Mouse (Mus musculus): Measurements from ENCODE around the gene Dock1. TPM values are rescaled to one million over a fixed set of nuclear protein-coding genes. Genes with fewer than 3 reads are reported as not detected.

Dock1 gene
- polyA plus RNA-seq, 1 experiment from 2014 or later: 3.2 TPM

GRCm38 (mm10) chr7:134673135-134673534, 2.7 kb downstream of the Dock1 start:
- H3K27me3 ChIP-seq: peaks cover 25% of the 10 kb centered on the region
- WGBS (ENCODE audit: insufficient replicate concordance): 48% methylated on average over 5 of the region's 5 CpGs
- H3K27ac ChIP-seq (replicated peaks): no peak overlapping the region
- no peak for ATAC-seq (ENCODE audit: insufficient read depth)
- no peaks in the 10 kb centered on the region for H3K9me3 ChIP-seq (replicated peaks)
- no peak overlapping the region for H3K4me2 ChIP-seq
- H3K36me3 ChIP-seq (replicated peaks): no peaks in the 10 kb centered on the region
- H3K4me3 ChIP-seq (replicated peaks): no peak overlapping the region
- H3K9ac ChIP-seq: no peak overlapping the region
- H3K4me1 ChIP-seq (replicated peaks): no peaks in the 10 kb centered on the region

GRCm38 (mm10) chr7:134673952-134674351, 3.5 kb downstream of the Dock1 start:
- Histone ChIP-seq H3K36me3 (replicated peaks) (no peaks in the 10 kb centered on the region), H3K27me3 (peaks cover 22% of the 10 kb centered on the region), H3K4me3 (replicated peaks) (no peak overlapping the region), H3K9ac (no peak overlapping the region), H3K4me2 (no peak overlapping the region), H3K27ac (replicated peaks) (no peak overlapping the region), H3K9me3 (replicated peaks) (no peaks in the 10 kb centered on the region), H3K4me1 (replicated peaks) (no peaks in the 10 kb centered on the region)
- ATAC-seq (ENCODE audit: insufficient read depth): no peak
- WGBS (ENCODE audit: insufficient replicate concordance): 67% methylated on average over 9 of the region's 9 CpGs

- Histone ChIP-seq H3K27ac (replicated peaks) (no peak overlapping the region), H3K4me1 (replicated peaks) (no peaks in the 10 kb centered on the region), H3K4me3 (replicated peaks) (no peak overlapping the region), H3K27me3 (no peaks in the 10 kb centered on the region), H3K36me3 (replicated peaks) (no peaks in the 10 kb centered on the region), H3K9me3 (replicated peaks) (no peaks in the 10 kb centered on the region), H3K4me2 (no peak overlapping the region), H3K9ac (no peak overlapping the region)
- ATAC-seq (ENCODE audit: insufficient read depth): no peak
- whole genome bisulfite sequencing (ENCODE audit: insufficient replicate concordance): 51% methylated on average over 4 of the region's 4 CpGs
Observed at GRCm38 (mm10) chr7:134677852-134678251, 7.4 kb downstream of the Dock1 start.

GRCm38 (mm10) chr7:134679314-134680158, 9.1 kb downstream of the Dock1 start:
- Histone ChIP-seq H3K4me3 (replicated peaks) (no peak overlapping the region), H3K9ac (no peak overlapping the region), H3K27ac (replicated peaks) (no peak overlapping the region), H3K36me3 (replicated peaks) (no peaks in the 10 kb centered on the region), H3K27me3 (no peaks in the 10 kb centered on the region), H3K9me3 (replicated peaks) (no peaks in the 10 kb centered on the region), H3K4me1 (replicated peaks) (no peaks in the 10 kb centered on the region), H3K4me2 (no peak overlapping the region)
- 54% methylated on average over 13 of the region's 13 CpGs for WGBS (ENCODE audit: insufficient replicate concordance)
- ATAC-seq (ENCODE audit: insufficient read depth): no peak

- Histone ChIP-seq H3K27ac (replicated peaks) (no peak overlapping the region), H3K27me3 (no peaks in the 10 kb centered on the region), H3K4me1 (replicated peaks) (no peaks in the 10 kb centered on the region), H3K36me3 (replicated peaks) (no peaks in the 10 kb centered on the region), H3K4me2 (no peak overlapping the region), H3K9me3 (replicated peaks) (no peaks in the 10 kb centered on the region), H3K9ac (no peak overlapping the region), H3K4me3 (replicated peaks) (no peak overlapping the region)
- no peak for ATAC-seq (ENCODE audit: insufficient read depth)
- 50% methylated on average over 2 of the region's 2 CpGs for WGBS (ENCODE audit: insufficient replicate concordance)
Observed at GRCm38 (mm10) chr7:134680161-134680560, 9.7 kb downstream of the Dock1 start.

GRCm38 (mm10) chr7:134681729-134682527, 11.5 kb downstream of the Dock1 start:
- Histone ChIP-seq H3K9ac (no peak overlapping the region), H3K27me3 (no peaks in the 10 kb centered on the region), H3K27ac (replicated peaks) (no peak overlapping the region), H3K4me1 (replicated peaks) (no peaks in the 10 kb centered on the region), H3K9me3 (replicated peaks) (no peaks in the 10 kb centered on the region), H3K4me2 (no peak overlapping the region), H3K4me3 (replicated peaks) (no peak overlapping the region), H3K36me3 (replicated peaks) (no peaks in the 10 kb centered on the region)
- 67% methylated on average over 12 of the region's 12 CpGs for WGBS (ENCODE audit: insufficient replicate concordance)
- no peak for ATAC-seq (ENCODE audit: insufficient read depth)

GRCm38 (mm10) chr7:134688332-134688731, 17.9 kb downstream of the Dock1 start:
- ATAC-seq (ENCODE audit: insufficient read depth): no peak
- WGBS (ENCODE audit: insufficient replicate concordance): 72% methylated on average over 6 of the region's 6 CpGs

GRCm38 (mm10) chr7:134690118-134690517, 19.7 kb downstream of the Dock1 start:
- Histone ChIP-seq H3K27me3 (no peaks in the 10 kb centered on the region), H3K4me2 (no peak overlapping the region), H3K9me3 (replicated peaks) (no peaks in the 10 kb centered on the region), H3K27ac (replicated peaks) (no peak overlapping the region), H3K4me3 (replicated peaks) (no peak overlapping the region), H3K36me3 (replicated peaks) (no peaks in the 10 kb centered on the region), H3K4me1 (replicated peaks) (0 out of 2 replicates have a peak, but pooled peaks cover 4% of the 10 kb centered on the region), H3K9ac (no peak overlapping the region)
- 53% methylated on average over 5 of the region's 5 CpGs for WGBS (ENCODE audit: insufficient replicate concordance)
- ATAC-seq (ENCODE audit: insufficient read depth): no peak

More at GRCm38 (mm10) chr7:134688332-134688731, 17.9 kb downstream of the Dock1 start:
- Histone ChIP-seq H3K27me3 (no peaks in the 10 kb centered on the region), H3K4me3 (replicated peaks) (no peak overlapping the region), H3K4me2 (no peak overlapping the region), H3K27ac (replicated peaks) (no peak overlapping the region), H3K9ac (no peak overlapping the region), H3K36me3 (replicated peaks) (no peaks in the 10 kb centered on the region), H3K9me3 (replicated peaks) (no peaks in the 10 kb centered on the region), H3K4me1 (replicated peaks) (0 out of 2 replicates have a peak, but pooled peaks cover 4% of the 10 kb centered on the region)

- H3K27me3 ChIP-seq: no peaks in the 10 kb centered on the region
- H3K36me3 ChIP-seq (replicated peaks): no peaks in the 10 kb centered on the region
- 76% methylated on average over 3 of the region's 3 CpGs for WGBS (ENCODE audit: insufficient replicate concordance)
- H3K4me3 ChIP-seq (replicated peaks): no peak overlapping the region
- no peaks in the 10 kb centered on the region for H3K9me3 ChIP-seq (replicated peaks)
- no peak for ATAC-seq (ENCODE audit: insufficient read depth)
- H3K4me1 ChIP-seq (replicated peaks): 0 out of 2 replicates have a peak, but pooled peaks cover 4% of the 10 kb centered on the region
- no peak overlapping the region for H3K27ac ChIP-seq (replicated peaks)
- no peak overlapping the region for H3K9ac ChIP-seq
- H3K4me2 ChIP-seq: no peak overlapping the region
Observed at GRCm38 (mm10) chr7:134690806-134691205, 20.4 kb downstream of the Dock1 start.

GRCm38 (mm10) chr7:134693325-134693724, 22.9 kb downstream of the Dock1 start:
- Histone ChIP-seq H3K4me3 (replicated peaks) (no peak overlapping the region), H3K9ac (no peak overlapping the region), H3K27ac (replicated peaks) (no peak overlapping the region), H3K4me2 (no peak overlapping the region), H3K27me3 (no peaks in the 10 kb centered on the region), H3K36me3 (replicated peaks) (no peaks in the 10 kb centered on the region), H3K4me1 (replicated peaks) (peaks cover 12% of the 10 kb centered on the region; the same call in 1 of the 2 replicates), H3K9me3 (replicated peaks) (no peaks in the 10 kb centered on the region)
- ATAC-seq (ENCODE audit: insufficient read depth): no peak
- WGBS (ENCODE audit: insufficient replicate concordance): 49% methylated on average over 1 of the region's 1 CpGs

GRCm38 (mm10) chr7:134695431-134695830, 25.0 kb downstream of the Dock1 start:
- ATAC-seq (ENCODE audit: insufficient read depth): no peak
- H3K9ac ChIP-seq: no peak overlapping the region
- no peak overlapping the region for H3K4me2 ChIP-seq
- no peak overlapping the region for H3K4me3 ChIP-seq (replicated peaks)
- 43% methylated on average over 4 of the region's 4 CpGs for WGBS (ENCODE audit: insufficient replicate concordance)
- no peaks in the 10 kb centered on the region for H3K9me3 ChIP-seq (replicated peaks)
- no peaks in the 10 kb centered on the region for H3K36me3 ChIP-seq (replicated peaks)
- peaks cover 8% of the 10 kb centered on the region; the same call in 1 of the 2 replicates for H3K4me1 ChIP-seq (replicated peaks)
- H3K27me3 ChIP-seq: no peaks in the 10 kb centered on the region
- no peak overlapping the region for H3K27ac ChIP-seq (replicated peaks)

Data from liver, embryonic 15.5 days (tissue).